Mouse (Mus musculus) forebrain, embryonic 10.5 days (tissue): ENCODE measurements around the gene Kng1. TPM values are rescaled to one million over a fixed set of nuclear protein-coding genes. Genes with fewer than 3 reads are reported as not detected.
"Not testable (repeated sequence)": the region's sequence is repeated elsewhere in the genome, so short reads cannot be mapped to it uniquely, and the experiment has no call there.

Source experiments
- DNase-seq: peaks from one replicate; pipeline ENCODE4 v3.0.0-alpha.2; 2017; ENCODE audit warnings: low spot score; ENCODE audit errors: extremely low spot score
- H3K27ac ChIP-seq: fragments of 300-500 bp; sonication (generic); 2 replicates; pipeline ENCODE4 v1.5.1; 2016; ENCODE audit warnings: mild to moderate bottlenecking
- H3K27me3 ChIP-seq: fragments of 300-500 bp; sonication (generic); 2 replicates; pipeline ENCODE4 v1.6.1; 2016; ENCODE audit warnings: mild to moderate bottlenecking; ENCODE audit not compliant: poor library complexity, severe bottlenecking
- H3K36me3 ChIP-seq: fragments of 300-500 bp; sonication (generic); replicated peaks from 2 replicates; pipeline ENCODE4 v1.6.1; 2016; ENCODE audit warnings: mild to moderate bottlenecking, moderate library complexity
- H3K4me1 ChIP-seq: fragments of 300-500 bp; sonication (generic); 2 replicates; pipeline ENCODE4 v1.6.1; 2016
- H3K4me3 ChIP-seq: fragments of 300-500 bp; sonication (generic); 2 replicates; pipeline ENCODE4 v1.5.1; 2016; ENCODE audit warnings: mild to moderate bottlenecking, moderate library complexity
- H3K9me3 ChIP-seq: fragments of 300-500 bp; sonication (generic); 2 replicates; pipeline ENCODE4 v1.6.1; 2016; ENCODE audit warnings: mild to moderate bottlenecking, moderate library complexity
- WGBS: fragments of 180-500 bp; shearing (Covaris S2); methylation state at CpG from one replicate; pipeline ENCODE4 v1.1.7; 2016; 5-methylcytosine and 5-hydroxymethylcytosine counted together
- polyA plus RNA-seq: library from polyadenylated mRNA; unstranded; fragments of >200 nt; fragmentation: Nextera tagmentation; extraction: Ambion mirVana; gene quantifications from 2 replicates; pipeline ENCODE4 v1.2.1, GENCODE M21; 2016

Kng1 gene
- polyA plus RNA-seq, 1 experiment from 2014 or later = not detected

DNA sequence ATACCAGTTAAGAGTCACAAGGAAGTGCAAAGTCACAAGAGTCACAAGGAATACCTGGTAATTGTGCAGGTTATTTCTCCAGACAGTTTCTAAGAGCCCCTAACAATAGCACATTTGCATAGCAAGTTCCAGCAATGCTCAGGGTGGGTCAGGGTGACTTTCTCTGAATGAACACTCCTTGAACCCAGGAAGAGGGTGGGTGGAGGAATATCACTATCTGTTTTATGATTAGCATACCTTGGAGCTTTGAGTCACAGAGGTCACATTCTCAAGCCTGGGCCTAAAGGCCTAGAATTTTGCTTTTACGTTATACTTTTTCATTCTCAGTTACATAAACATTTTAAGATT, 40.4 kb downstream of the Kng1 start:
- Histone ChIP-seq H3K27me3 (peaks cover 20% of the 10 kb centered on the region), H3K4me1 (peaks cover 27% of the 10 kb centered on the region)
- H3K36me3 ChIP-seq, H3K9me3 ChIP-seq, H3K4me3 ChIP-seq, H3K27ac ChIP-seq, DNase-seq: not testable (repeated sequence)
- WGBS = 92% methylated on average over 1 of the region's 1 CpGs

DNA sequence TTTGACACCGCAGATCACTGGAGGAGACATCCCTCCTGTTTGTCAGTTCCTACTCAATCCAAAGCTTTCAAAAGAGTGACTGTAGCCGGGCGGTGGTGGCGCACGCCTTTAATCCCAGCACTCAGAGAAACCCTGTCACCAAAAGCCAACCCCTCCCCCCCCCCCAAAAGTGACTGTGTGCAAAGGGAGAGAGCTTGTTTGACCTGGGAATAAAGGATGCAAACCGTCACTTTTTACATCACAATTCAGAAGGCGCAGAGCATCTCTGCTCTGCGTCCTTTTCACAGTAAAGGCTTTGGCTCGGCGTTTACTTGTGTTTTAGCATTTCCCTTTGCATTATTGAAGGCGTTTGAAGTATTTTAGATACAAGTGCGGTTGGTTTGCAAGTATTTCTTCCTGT, 42.0 kb downstream of the Kng1 start:
- Histone ChIP-seq H3K27ac (peak overlapping the region; percentile 74), H3K27me3 (peaks cover 20% of the 10 kb centered on the region), H3K36me3 (no peaks in the 10 kb centered on the region), H3K9me3 (no peaks in the 10 kb centered on the region), H3K4me3 (peak overlapping the region; percentile 48), H3K4me1 (peaks cover 28% of the 10 kb centered on the region)
- 6% methylated on average over 12 of the region's 12 CpGs for WGBS
- no peak for DNase-seq

DNA sequence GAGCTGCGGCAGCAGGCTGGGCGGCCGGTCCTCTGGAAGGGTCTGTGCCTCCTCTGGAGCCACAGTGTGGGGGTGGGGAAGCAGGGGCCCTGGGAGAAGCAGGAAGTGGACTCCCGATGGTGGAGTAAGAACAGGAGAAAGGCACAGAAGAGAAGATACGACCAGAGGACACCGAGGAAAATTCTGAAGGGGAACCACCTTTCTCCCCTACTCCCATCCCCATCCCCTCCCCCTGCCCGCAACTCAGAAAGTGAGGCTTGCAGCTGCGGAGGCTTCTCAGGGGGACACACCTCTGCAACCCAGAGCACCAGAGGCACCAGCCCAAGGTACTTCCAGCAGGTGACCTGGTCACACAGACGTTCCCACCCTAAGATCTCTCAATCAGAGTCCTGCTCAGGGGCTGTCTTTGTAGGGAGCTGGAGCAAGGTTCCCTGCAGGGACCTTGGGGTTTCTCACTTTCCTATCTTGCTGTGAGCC, 42.5 kb downstream of the Kng1 start:
- peaks cover 28% of the 10 kb centered on the region for H3K4me1 ChIP-seq
- H3K27ac ChIP-seq = peak overlapping the region; percentile 74
- 0% methylated on average over 9 of the region's 9 CpGs for WGBS
- H3K4me3 ChIP-seq = peak overlapping the region; percentile 48
- no peaks in the 10 kb centered on the region for H3K36me3 ChIP-seq
- peak; percentile 52 for DNase-seq
- no peaks in the 10 kb centered on the region for H3K9me3 ChIP-seq
- peaks cover 20% of the 10 kb centered on the region for H3K27me3 ChIP-seq

DNA sequence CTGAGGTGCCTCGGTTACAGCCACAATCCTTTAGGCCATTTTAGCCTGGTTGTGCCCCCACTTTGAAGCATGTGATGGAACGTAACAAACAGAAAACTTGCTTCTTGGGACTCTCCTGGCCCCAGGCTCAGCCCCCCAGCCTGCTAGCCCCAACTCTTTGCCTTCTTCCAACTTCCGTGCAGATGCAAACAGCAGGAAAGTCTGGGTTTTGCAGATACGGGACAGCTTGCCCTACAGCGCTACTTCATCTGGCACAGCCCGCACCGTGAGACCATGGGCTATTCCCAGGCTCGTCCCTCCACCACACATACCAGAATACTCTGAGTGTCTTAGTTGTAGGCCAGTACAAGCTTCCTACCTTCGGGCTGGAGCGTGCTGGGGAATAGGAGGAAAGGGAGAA, 42.9 kb downstream of the Kng1 start:
- Histone ChIP-seq H3K36me3 (no peaks in the 10 kb centered on the region), H3K27ac (peak overlapping the region; percentile 74), H3K9me3 (no peaks in the 10 kb centered on the region), H3K4me3 (peak overlapping the region; percentile 48), H3K27me3 (peaks cover 20% of the 10 kb centered on the region), H3K4me1 (peaks cover 28% of the 10 kb centered on the region)
- DNase-seq = peak; percentile 18
- WGBS = 6% methylated on average over 10 of the region's 10 CpGs

DNA sequence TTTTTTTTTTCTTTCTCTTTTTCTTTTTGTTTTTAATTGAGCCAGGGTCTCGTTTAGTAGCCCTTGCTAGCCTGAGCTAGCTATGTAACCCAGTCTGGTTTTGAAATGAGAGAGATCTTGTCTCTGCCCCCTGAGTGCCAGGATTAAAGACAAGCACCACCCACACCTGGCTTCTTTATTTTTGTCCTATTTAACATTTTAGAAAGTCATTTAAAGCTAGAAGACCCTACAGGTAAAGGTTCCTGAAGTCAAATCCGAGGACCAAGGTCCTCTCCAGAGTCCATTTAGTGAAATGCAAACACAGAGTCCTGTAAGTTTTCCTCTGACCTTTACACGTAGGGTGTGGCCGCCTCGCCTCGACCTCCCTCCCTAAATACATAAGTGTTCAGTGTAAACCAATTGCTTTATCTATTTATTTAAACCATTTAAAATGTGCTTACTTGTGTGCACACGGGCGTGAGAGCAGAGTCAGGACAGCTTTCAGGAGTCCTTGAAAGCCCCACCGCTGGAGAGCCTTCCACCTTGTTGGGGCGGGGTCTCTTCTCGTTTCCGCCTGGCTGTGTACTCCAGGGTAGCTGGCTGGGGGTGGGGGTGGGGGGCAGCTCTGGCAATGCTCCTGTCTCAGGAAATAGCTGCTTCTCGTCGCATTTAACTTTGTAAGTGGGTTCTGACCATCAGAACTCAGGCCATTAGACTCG, 44.8 kb downstream of the Kng1 start:
- Histone ChIP-seq H3K4me1 (peaks cover 37% of the 10 kb centered on the region), H3K27ac (peak overlapping the region; percentile 78), H3K9me3 (no peaks in the 10 kb centered on the region), H3K27me3 (peaks cover 20% of the 10 kb centered on the region), H3K36me3 (no peaks in the 10 kb centered on the region), H3K4me3 (peak overlapping the region; percentile 50)
- peak; percentile 22 for DNase-seq
- WGBS = 13% methylated on average over 15 of the region's 15 CpGs

DNA sequence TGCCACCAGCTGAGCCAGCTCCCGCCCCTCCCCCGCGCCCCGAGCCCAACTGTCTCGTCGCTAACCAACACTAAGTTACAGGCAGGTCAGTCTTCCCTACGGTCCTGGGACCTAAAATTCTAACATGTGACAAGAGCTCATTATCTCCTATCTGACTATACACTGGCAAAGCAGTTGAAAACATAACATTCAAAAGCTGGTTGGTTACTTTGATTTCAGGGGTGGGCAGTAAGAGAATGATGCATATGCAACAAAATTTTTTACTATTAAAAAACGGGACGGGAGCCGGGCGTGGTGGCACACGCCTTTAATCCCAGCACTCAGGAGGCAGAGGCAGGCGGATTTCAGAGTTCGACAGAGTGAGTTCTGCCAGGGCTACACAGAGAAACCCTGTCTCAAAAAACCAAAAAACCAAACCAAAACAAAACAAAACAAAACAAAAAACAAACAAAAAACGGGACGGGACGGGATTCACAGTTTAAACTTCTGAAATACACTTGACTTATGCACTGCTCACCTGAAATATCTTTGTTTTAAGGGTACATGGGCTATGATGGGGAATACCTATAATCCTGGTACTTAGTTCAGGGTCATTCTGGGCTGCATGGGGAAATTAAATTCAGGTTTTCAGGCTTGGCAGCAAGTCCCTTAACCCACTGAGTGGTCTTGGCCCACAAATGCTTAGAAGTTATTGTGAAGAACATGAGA, 45.5 kb downstream of the Kng1 start:
- no peaks in the 10 kb centered on the region for H3K9me3 ChIP-seq
- H3K36me3 ChIP-seq = peaks cover 2% of the 10 kb centered on the region
- H3K4me3 ChIP-seq = peak overlapping the region; percentile 50
- no peak for DNase-seq
- peak overlapping the region; percentile 78 for H3K27ac ChIP-seq
- H3K27me3 ChIP-seq = peaks cover 20% of the 10 kb centered on the region
- WGBS = 44% methylated on average over 17 of the region's 17 CpGs
- H3K4me1 ChIP-seq = peaks cover 37% of the 10 kb centered on the region

DNA sequence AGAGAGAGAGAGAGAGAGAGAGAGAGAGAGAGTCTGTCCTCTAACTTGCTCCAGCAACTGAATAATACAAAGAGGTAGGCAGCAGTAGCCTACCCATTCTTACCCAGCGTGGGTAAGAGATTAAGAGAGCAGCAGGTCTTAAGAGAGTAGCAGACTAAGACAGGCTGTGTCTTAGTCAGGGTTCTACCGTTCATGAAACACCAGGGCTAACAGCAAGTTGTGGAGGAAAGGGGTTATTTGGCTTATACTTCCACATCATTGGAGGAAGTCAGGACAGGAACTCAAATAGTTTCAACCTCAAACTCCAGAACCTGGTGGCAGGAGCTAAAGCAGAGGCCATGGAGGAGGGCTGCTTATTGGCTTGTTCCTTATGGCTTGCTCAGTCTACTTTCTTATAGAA, 46.2 kb downstream of the Kng1 start:
- 53% methylated on average over 2 of the region's 2 CpGs for WGBS
- Histone ChIP-seq H3K27ac (no peak overlapping the region), H3K4me3 (no peak overlapping the region), H3K4me1 (peaks cover 37% of the 10 kb centered on the region), H3K27me3 (peaks cover 20% of the 10 kb centered on the region), H3K36me3 (peaks cover 8% of the 10 kb centered on the region), H3K9me3 (no peaks in the 10 kb centered on the region)
- DNase-seq = no peak

DNA sequence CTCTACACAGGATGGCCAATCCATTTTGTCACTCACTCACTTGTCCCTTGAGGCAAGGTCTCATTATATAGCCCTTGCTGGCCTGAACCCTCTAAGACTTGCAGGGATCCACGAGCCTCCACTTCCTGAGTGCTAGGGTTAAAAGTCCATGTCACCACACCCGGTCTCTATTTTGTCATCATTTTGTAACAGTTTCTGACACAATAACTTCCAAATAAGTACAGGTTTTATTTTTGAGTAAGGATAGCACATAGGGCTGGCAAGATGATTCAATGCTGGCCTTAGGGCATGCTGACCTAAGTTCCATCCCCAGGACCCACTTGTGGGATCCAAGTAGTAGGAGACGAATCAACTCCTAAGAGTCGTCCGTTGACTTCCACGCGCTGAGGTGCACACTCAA, 48.5 kb downstream of the Kng1 start:
- Histone ChIP-seq H3K27me3 (no peaks in the 10 kb centered on the region), H3K27ac (no peak overlapping the region), H3K4me3 (no peak overlapping the region), H3K36me3 (peaks cover 31% of the 10 kb centered on the region), H3K9me3 (no peaks in the 10 kb centered on the region), H3K4me1 (peaks cover 40% of the 10 kb centered on the region)
- 80% methylated on average over 7 of the region's 7 CpGs for WGBS
- DNase-seq = no peak

DNA sequence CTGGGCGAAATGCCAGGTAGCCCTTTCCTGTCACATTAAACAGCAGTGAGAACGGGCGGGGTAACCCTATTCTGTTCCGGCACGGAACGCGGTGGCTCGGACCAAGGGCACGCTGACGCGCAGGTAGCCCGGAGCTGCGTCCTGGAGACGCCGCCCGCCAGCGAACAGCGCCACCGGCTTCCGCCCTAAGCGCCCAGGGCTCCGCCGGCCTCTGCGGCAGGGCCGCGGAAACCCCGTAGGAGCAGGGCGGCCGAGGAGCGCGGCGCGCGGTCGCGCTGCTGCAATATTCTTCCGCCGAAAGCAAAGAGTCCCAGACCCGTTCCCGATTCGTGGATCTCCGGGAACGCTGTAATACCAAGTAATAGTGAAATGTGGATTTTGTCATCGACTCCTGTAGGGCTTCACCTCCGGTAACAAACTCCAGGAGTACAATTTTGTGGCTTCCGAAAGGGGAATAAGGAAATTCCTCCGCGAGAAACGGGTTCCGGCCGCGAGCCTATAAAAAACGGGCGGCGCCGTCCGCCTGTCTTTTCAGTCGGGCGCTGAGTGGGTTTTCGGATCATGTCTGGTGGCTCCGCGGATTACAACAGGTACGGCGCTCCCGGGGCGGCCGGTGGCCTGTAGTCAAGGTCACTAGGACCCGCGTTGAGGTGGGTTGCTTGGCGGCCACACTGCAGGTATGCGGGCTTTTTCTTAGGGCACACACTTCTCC, 49.7 kb downstream of the Kng1 start, which contains the start of gene Eif4a2:
TSS of gene Eif4a2 (plus strand) at position 214 of the 712 bp plus-strand sequence.
- Histone ChIP-seq H3K36me3 (peaks cover 44% of the 10 kb centered on the region), H3K27ac (peak within 1 kb of the TSS; percentile 99), H3K9me3 (no peaks in the 10 kb centered on the region), H3K27me3 (no peaks in the 10 kb centered on the region), H3K4me3 (peak within 1 kb of the TSS; percentile 97), H3K4me1 (peaks cover 44% of the 10 kb centered on the region)
- DNase-seq = peak; percentile 89
- WGBS = under 1% methylated on average over 71 of the region's 71 CpGs

DNA sequence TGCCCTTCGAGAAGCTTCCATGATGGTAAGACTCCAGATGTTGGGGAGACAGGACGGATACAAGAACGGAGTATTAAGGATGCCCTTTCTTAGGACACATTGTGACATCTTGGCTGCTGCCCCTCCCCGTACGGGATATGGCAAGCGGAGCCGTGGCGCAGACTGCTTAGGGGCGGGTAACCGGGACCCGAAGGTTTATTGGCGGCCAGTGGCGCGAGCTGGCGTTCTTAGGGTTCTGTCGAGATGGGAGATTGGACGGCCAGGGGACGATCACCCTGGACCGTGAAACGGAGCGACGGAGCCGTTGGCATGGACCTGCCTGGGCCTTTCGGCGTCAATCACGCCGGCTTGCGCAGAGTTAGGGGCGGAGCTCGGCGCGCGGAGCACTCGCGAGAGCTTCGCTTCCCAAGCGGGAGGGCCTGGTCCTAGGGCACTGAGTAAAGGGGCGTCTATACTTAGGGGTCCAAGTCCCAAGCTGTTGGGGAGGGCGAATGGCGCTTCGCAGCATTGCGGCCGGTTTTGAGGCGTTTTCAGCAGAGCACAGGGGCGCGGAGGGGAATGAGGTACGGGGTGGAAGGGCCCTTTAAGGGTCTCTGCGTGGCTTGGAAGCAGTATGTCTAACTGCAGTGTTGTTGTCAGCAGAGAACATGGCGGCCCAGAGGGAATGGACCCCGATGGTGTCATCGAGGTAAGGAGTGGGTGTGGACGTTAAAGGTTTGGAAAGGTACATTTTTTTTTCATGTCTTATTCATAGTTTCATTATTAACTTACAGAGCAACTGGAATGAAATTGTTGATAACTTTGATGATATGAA, 50.5 kb downstream of the Kng1 start:
- peak overlapping the region; percentile 99 for H3K27ac ChIP-seq
- no peaks in the 10 kb centered on the region for H3K9me3 ChIP-seq
- peaks cover 51% of the 10 kb centered on the region for H3K36me3 ChIP-seq
- WGBS = 0% methylated on average over 52 of the region's 52 CpGs
- peak overlapping the region; percentile 97 for H3K4me3 ChIP-seq
- peak; percentile 73 for DNase-seq
- peaks cover 37% of the 10 kb centered on the region for H3K4me1 ChIP-seq
- no peaks in the 10 kb centered on the region for H3K27me3 ChIP-seq

DNA sequence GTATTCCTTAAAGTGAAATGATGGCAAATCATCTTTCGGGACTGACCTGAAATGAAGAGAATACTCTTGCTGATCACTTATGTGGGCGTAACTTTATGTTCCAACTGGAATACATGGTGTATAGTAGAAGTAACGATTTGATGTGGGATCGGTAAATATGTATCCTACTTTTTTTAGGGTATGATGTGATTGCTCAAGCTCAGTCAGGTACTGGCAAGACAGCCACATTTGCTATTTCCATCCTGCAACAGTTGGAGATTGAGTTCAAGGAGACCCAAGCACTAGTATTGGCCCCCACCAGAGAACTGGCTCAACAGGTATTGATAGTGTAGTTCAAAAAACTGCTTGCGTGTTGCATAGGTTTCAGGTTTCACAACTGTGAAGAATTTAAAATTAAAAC, 51.3 kb downstream of the Kng1 start:
- 8% methylated on average over 5 of the region's 5 CpGs for WGBS
- H3K9me3 ChIP-seq = no peaks in the 10 kb centered on the region
- DNase-seq = no peak
- H3K36me3 ChIP-seq = peaks cover 55% of the 10 kb centered on the region
- peak overlapping the region; percentile 97 for H3K4me3 ChIP-seq
- H3K4me1 ChIP-seq = peaks cover 36% of the 10 kb centered on the region
- H3K27me3 ChIP-seq = no peaks in the 10 kb centered on the region
- peak overlapping the region; percentile 99 for H3K27ac ChIP-seq
